Mouse (Mus musculus): Measurements from ENCODE around the gene Dbn1. TPM values are rescaled to one million over a fixed set of nuclear protein-coding genes. Genes with fewer than 3 reads are reported as not detected.
A peak's percentile ranks its signal among the peaks of the same experiment; 100 is the strongest.

The Dbn1 gene
- total RNA-seq (2021), result 100 to 1,000 TPM; 287 to 295 TPM

GRCm38 (mm10) chr13:55487578-55488498 lies at the start of gene Dbn1:
Dbn1 (minus strand) TSS chr13:55488111.
- intact Hi-C loops (cut with DNase I), result loop anchor here (1.0 kb wide), 1 partner anchor 27 kb away; no protein-coding TSS in a partner anchor
- peak; percentile 46 to 60 for DNase-seq (ENCODE audit: low spot score in 2 of 2)

GRCm38 (mm10) chr13:55536194-55537175 lies 48.6 kb upstream of the Dbn1 start, which contains the start of gene Ddx41:
Ddx41 (minus strand) TSS chr13:55536658.
- peak; percentile 100 for DNase-seq (ENCODE audit: low spot score in 2 of 2)
- intact Hi-C loops (cut with DNase I), result loop anchor here (5.0 kb wide), 1 partner anchor 129 kb away; no protein-coding TSS in a partner anchor

DNA sequence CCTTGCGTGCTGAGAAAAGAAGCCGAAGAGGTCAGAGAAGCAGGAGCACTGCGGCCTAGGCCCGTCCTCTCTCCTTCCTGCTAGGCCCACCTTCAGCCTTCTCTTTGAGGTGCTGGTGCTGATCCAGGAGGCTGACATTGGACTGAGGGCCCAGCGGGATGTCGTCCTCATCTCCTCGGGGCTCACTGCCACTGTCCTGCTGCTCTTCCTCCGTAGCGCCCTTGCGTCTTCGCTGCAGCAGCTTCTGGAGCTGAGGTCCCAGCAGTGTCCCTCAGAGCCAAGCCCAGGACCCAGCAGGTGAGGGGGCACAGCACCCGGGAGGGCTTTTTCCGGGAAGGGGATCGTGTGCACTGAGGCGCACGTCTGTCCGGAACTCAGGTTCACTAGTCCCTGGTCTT lies 47.9 kb upstream of the Dbn1 start:
- intact Hi-C loops (cut with DNase I), result loop anchor here (5.0 kb wide), 1 partner anchor 128 kb away; no protein-coding TSS in a partner anchor
- DNase-seq (ENCODE audit: low spot score in 2 of 2), result no peak

- DNase-seq (ENCODE audit: low spot score in 2 of 2), result no peak
- intact Hi-C loops (cut with DNase I), result loop anchor here (5.0 kb wide), 1 partner anchor 128 kb away; no protein-coding TSS in a partner anchor
Observed at GRCm38 (mm10) chr13:55535191-55535590, 47.3 kb upstream of the Dbn1 start.

- intact Hi-C loops (cut with DNase I), result no loop called here
Observed at GRCm38 (mm10) chr13:55529198-55529915, 41.4 kb upstream of the Dbn1 start, which contains the start of gene Dok3. Dok3 (minus strand) TSS chr13:55529296.

GRCm38 (mm10) chr13:55527834-55528772 lies 40.2 kb upstream of the Dbn1 start:
- intact Hi-C loops (cut with DNase I), result no loop called here
- DNase-seq (ENCODE audit: low spot score in 2 of 2), result peak in 1 of 2 experiments; percentile 69

More at GRCm38 (mm10) chr13:55529198-55529915, 41.4 kb upstream of the Dbn1 start, which contains the start of gene Dok3:
- no peak for DNase-seq (ENCODE audit: low spot score in 2 of 2)

DNA sequence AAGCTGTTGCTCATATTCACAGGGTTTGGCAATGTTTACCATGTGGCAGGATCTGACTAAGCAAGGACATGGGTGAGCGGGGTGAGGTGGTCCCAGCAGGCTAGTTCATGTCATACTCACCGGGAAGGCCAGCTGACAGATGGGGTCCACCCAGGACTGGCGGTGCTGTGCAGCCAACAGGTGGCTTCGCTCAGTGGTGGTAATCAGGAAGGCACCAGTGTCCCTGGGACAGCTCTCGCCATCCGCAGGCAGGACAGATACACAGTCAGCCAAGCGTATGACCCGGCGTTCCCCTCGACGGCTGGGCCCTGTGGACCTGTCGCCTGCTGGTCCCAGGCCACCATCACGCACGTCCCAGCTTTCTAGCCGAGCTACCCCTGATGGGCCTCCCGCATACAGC lies 39.3 kb upstream of the Dbn1 start:
- intact Hi-C loops (cut with DNase I), result no loop called here
- no peak for DNase-seq (ENCODE audit: low spot score in 2 of 2)

- DNase-seq (ENCODE audit: low spot score in 2 of 2), result no peak
- intact Hi-C loops (cut with DNase I), result no loop called here
Observed at GRCm38 (mm10) chr13:55525733-55526553, 38.0 kb upstream of the Dbn1 start.

GRCm38 (mm10) chr13:55523951-55524600 lies 36.2 kb upstream of the Dbn1 start:
- intact Hi-C loops (cut with DNase I), result no loop called here
- DNase-seq (ENCODE audit: low spot score in 2 of 2), result no peak

DNA sequence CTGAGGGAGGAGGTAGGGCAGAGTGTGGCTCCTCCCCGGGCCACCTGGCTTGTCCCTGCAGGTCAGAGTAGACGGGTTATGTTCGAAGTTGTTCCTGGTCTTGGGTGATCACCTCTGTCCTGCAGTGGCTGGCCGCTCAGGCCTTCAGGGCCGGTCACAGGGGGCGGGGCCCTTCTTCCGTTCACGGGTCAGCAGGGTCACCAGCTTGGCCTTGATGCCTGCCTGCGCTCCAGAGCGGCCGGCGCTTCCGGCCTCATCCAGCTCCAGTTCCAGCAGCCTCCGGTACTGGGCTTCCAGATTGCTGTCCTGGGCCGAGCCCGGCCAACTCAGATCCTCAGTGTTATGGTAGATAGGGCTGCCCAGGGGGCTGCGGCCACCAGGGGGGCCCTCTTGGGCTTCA lies 35.4 kb upstream of the Dbn1 start:
- DNase-seq (ENCODE audit: low spot score in 2 of 2), result no peak
- intact Hi-C loops (cut with DNase I), result no loop called here

DNA sequence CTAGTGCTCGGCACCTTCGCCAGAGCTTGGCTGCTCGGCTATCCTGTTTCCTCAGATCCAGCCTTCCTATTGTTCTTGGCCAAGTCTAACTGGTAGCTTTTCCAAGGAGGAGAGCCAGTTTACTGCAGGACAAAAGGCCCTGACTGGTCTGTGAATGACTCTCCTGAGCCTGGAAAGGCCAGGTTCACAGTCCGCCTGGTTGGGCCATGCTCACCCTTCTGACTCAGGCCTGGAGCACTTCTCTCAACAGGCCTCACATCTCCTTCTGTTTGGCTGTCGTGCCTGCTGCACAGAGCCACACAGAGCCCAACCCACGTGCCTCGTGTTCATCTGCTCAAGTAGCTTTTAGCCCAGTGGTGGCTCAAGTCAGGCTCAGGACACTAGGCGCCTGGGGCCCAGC lies 34.8 kb upstream of the Dbn1 start:
- intact Hi-C loops (cut with DNase I), result no loop called here
- DNase-seq (ENCODE audit: low spot score in 2 of 2), result no peak

DNA sequence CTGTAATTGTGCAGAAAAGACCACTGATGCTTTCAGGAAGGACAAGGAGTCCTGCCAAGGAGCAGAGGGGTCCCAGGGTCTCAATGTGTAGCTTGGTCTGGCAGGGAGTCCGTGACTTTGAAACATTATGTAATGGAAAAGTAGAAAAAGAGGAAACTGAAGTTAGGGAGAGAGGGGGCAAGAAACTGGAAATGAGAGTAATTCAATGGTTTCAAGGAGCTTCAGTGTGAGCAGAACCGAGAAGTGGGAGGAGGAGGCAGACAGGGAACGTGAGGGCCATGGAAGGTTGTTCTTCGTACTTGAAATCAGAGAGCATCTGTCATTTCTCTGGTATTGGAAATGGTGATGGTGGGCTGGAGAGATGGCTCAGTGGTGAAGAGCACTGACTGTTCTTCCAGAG lies 31.7 kb upstream of the Dbn1 start:
- intact Hi-C loops (cut with DNase I), result loop anchor here (5.0 kb wide), 1 partner anchor 192 kb away; the partner anchor contains the start of gene Mxd3
- DNase-seq (ENCODE audit: low spot score in 2 of 2), result no peak

GRCm38 (mm10) chr13:55516955-55517354 lies 29.0 kb upstream of the Dbn1 start:
- peak; percentile 91 to 95 for DNase-seq (ENCODE audit: low spot score in 2 of 2)
- intact Hi-C loops (cut with DNase I), result loop anchor here (5.0 kb wide), 1 partner anchor 190 kb away; the partner anchor contains the start of gene Mxd3

- no peak for DNase-seq (ENCODE audit: low spot score in 2 of 2)
- intact Hi-C loops (cut with DNase I), result loop anchor here (2.0 kb wide), 1 partner anchor 35 kb away; no protein-coding TSS in a partner anchor
Observed at GRCm38 (mm10) chr13:55513828-55514227, 25.9 kb upstream of the Dbn1 start.

GRCm38 (mm10) chr13:55513111-55513748 lies 25.3 kb upstream of the Dbn1 start, which contains the start of gene Pdlim7:
Pdlim7 (minus strand) TSS chr13:55513676.
- intact Hi-C loops (cut with DNase I), result loop anchor here (2.0 kb wide), 1 partner anchor 34 kb away; no protein-coding TSS in a partner anchor

More at GRCm38 (mm10) chr13:55513111-55513748, 25.3 kb upstream of the Dbn1 start, which contains the start of gene Pdlim7:
- DNase-seq (ENCODE audit: low spot score in 2 of 2), result peak; percentile 86 to 89

Data from left cerebral cortex, postnatal 25 days (tissue).